Mouse (Mus musculus): ENCODE results near the gene Gclc. TPM values are rescaled to one million over a fixed set of nuclear protein-coding genes. Genes with fewer than 3 reads are reported as not detected.

Gclc gene
- total RNA-seq, 1 experiment, result 25.2 TPM

DNA sequence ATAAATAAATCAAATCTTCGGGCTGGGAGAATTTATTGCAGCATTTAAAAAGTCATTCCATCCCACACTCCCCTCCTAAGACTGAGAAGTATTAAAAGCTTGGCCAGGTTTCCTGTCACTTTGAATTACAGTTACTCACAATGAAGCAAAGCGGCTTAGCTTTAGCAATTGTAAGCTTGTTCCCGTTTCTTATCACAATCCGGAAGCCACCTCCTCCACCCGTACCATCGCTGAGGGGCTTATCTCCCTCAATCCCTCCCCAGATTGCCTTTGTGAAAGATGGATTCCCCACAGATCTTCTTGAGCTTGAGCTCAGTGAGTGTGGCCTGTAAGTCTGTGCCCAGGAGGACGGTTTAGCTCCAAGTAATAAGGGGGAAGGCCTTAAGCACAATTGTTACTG, 64.5 kb downstream of the Gclc start:
- Histone ChIP-seq H3K9ac (ENCODE audit: insufficient read depth, low read depth, low read length, poor library complexity, severe bottlenecking) (no peak overlapping the region), H3K27ac (ENCODE audit: insufficient read depth, low read depth, low read length, poor library complexity, severe bottlenecking) (no peak overlapping the region), H3K36me3 (ENCODE audit: control insufficient read depth, insufficient read depth, low read length, poor library complexity, severe bottlenecking) (no peaks in the 10 kb centered on the region), H3K4me1 (ENCODE audit: control insufficient read depth in 2 of 2, insufficient read depth in 2 of 2, low read length in 2 of 2, poor library complexity in 1 of 2) (peaks cover 2 to 6% of the 10 kb centered on the region in 2 experiments; a peak in 1 of 4 replicates), H3K4me3 (ENCODE audit: insufficient read depth in 1 of 2, low read depth in 1 of 2, low read length in 2 of 2, poor library complexity in 1 of 2, severe bottlenecking in 1 of 2) (no peak overlapping the region), H3K9me3 (ENCODE audit: control insufficient read depth, insufficient read depth, low read depth, low read length) (no peaks in the 10 kb centered on the region)
- in situ Hi-C loops (cut with MboI; ENCODE audit: low sequenced_read_pairs in 2 of 2, unreplicated experiment in 2 of 2), result no loop called here
- no peak for TF ChIP-seq ZC3H11A (IDR thresholded peaks at IDR 0.05; ENCODE audit: borderline replicate concordance, low read depth, low read length)
- TF ChIP-seq MAFK (IDR thresholded peaks at IDR 0.05; ENCODE audit: insufficient read depth, low read depth, low read length), result no peak
- no peak for TF ChIP-seq ZNF384 (IDR thresholded peaks at IDR 0.05; ENCODE audit: low read depth, low read length)
- TF ChIP-seq CHD2 (IDR thresholded peaks at IDR 0.05; ENCODE audit: low read depth, low read length), result no peak
- no peak for TF ChIP-seq HCFC1 (IDR thresholded peaks at IDR 0.05; ENCODE audit: borderline replicate concordance, insufficient read depth, low read length)
- DNase-seq (ENCODE audit: low read depth, low spot score), result no peak

DNA sequence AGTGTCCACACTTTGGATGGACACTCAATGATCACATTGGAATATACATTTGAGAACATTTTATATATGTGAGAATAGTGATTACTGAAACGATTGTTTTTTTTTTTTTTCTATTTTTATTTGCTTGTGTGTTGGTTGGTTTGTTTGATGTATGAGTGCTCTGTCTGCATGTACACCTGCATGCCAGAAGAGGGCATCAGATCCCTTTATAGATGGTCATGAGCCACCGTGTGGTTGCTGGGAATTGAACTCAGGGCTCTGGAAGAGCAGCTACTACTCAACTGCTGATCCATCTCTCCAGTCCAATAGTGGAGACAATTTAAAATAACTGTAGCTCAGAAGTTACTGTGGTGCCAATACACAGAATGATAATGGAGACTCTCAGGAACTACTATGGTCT, 65.0 kb downstream of the Gclc start:
- Histone ChIP-seq H3K4me3 (ENCODE audit: insufficient read depth in 1 of 2, low read depth in 1 of 2, low read length in 2 of 2, poor library complexity in 1 of 2, severe bottlenecking in 1 of 2) (no peak overlapping the region), H3K27ac (ENCODE audit: insufficient read depth, low read depth, low read length, poor library complexity, severe bottlenecking) (no peak overlapping the region), H3K9ac (ENCODE audit: insufficient read depth, low read depth, low read length, poor library complexity, severe bottlenecking) (no peak overlapping the region), H3K36me3 (ENCODE audit: control insufficient read depth, insufficient read depth, low read length, poor library complexity, severe bottlenecking) (no peaks in the 10 kb centered on the region), H3K4me1 (ENCODE audit: control insufficient read depth in 2 of 2, insufficient read depth in 2 of 2, low read length in 2 of 2, poor library complexity in 1 of 2) (peaks cover 2 to 6% of the 10 kb centered on the region in 2 experiments; a peak in 1 of 4 replicates), H3K9me3 (ENCODE audit: control insufficient read depth, insufficient read depth, low read depth, low read length) (no peaks in the 10 kb centered on the region)
- in situ Hi-C loops (cut with MboI; ENCODE audit: low sequenced_read_pairs in 2 of 2, unreplicated experiment in 2 of 2), result no loop called here
- 0 out of 2 replicates have a peak, but pooled peaks have one; percentile 45 for TF ChIP-seq ZC3H11A (IDR thresholded peaks at IDR 0.05; ENCODE audit: borderline replicate concordance, low read depth, low read length)
- no peak for TF ChIP-seq HCFC1 (IDR thresholded peaks at IDR 0.05; ENCODE audit: borderline replicate concordance, insufficient read depth, low read length)
- DNase-seq (ENCODE audit: low read depth, low spot score), result no peak

DNA sequence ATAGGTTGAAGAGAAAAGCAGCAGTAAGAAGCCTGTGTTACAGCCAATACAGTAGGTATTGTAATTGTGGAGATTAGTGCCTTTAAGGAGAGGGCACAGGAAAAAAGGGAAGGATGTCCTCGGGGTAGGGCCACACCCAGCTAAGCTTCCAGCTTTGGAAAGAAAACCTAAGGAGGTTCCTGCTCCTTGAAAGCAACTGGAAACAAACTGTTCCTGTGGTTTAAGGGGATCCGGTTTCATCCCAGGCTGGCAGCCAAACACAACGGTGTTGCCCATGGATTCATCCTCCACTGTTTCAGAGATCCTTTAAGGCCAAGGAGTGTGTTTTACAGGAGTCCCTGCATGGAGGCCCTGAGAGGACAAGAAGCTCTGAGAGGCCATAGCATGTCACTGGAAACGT, 66.5 kb downstream of the Gclc start:
- TF ChIP-seq CHD2 (IDR thresholded peaks at IDR 0.05; ENCODE audit: low read depth, low read length) (no peak), ZNF384 (IDR thresholded peaks at IDR 0.05; ENCODE audit: low read depth, low read length) (no peak), MAFK (IDR thresholded peaks at IDR 0.05; ENCODE audit: insufficient read depth, low read depth, low read length) (no peak), HCFC1 (IDR thresholded peaks at IDR 0.05; ENCODE audit: borderline replicate concordance, insufficient read depth, low read length) (no peak), ZC3H11A (IDR thresholded peaks at IDR 0.05; ENCODE audit: borderline replicate concordance, low read depth, low read length) (no peak)
- Histone ChIP-seq H3K4me1 (ENCODE audit: control insufficient read depth in 2 of 2, insufficient read depth in 2 of 2, low read length in 2 of 2, poor library complexity in 1 of 2) (peaks cover 2 to 8% of the 10 kb centered on the region in 2 experiments; a peak in 2 of 4 replicates), H3K36me3 (ENCODE audit: control insufficient read depth, insufficient read depth, low read length, poor library complexity, severe bottlenecking) (no peaks in the 10 kb centered on the region), H3K9ac (ENCODE audit: insufficient read depth, low read depth, low read length, poor library complexity, severe bottlenecking) (no peak overlapping the region), H3K4me3 (ENCODE audit: insufficient read depth in 1 of 2, low read depth in 1 of 2, low read length in 2 of 2, poor library complexity in 1 of 2, severe bottlenecking in 1 of 2) (no peak overlapping the region), H3K27ac (ENCODE audit: insufficient read depth, low read depth, low read length, poor library complexity, severe bottlenecking) (no peak overlapping the region), H3K9me3 (ENCODE audit: control insufficient read depth, insufficient read depth, low read depth, low read length) (no peaks in the 10 kb centered on the region)
- DNase-seq (ENCODE audit: low read depth, low spot score), result no peak
- in situ Hi-C loops (cut with MboI; ENCODE audit: low sequenced_read_pairs in 2 of 2, unreplicated experiment in 2 of 2), result no loop called here

DNA sequence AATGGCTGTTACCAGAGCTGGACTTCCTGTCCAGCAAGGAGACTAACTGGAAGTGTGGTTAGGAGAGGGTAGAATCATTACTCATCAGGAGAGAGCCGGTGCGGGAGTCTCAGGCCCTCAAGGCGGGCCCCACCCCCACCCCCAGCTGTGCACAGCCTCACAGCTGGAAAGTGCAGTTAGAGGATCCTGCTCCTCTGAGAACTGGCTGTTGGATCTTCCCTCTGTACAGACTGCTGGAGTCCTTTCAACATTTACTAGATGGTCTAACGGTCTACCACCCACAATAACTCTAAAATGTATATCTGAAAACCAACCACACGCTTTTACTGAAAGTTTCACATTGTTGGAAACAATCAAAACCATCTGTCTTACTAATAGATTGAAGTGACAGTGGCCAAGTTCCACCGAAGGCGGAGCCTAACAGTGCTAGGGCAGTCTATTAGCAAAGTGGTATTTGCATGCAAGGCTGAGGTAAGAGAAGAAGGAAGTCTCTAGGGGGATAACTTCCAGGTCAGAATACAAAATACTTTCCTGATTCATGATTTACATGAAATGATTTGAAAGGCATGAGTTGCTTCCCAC, 71.1 kb downstream of the Gclc start:
- TF ChIP-seq ZC3H11A (IDR thresholded peaks at IDR 0.05; ENCODE audit: borderline replicate concordance, low read depth, low read length) (no peak), ZNF384 (IDR thresholded peaks at IDR 0.05; ENCODE audit: low read depth, low read length) (no peak), HCFC1 (IDR thresholded peaks at IDR 0.05; ENCODE audit: borderline replicate concordance, insufficient read depth, low read length) (no peak)
- no peak overlapping the region for H3K4me3 ChIP-seq (ENCODE audit: insufficient read depth in 1 of 2, low read depth in 1 of 2, low read length in 2 of 2, poor library complexity in 1 of 2, severe bottlenecking in 1 of 2)
- peak; percentile 56 for DNase-seq (ENCODE audit: low read depth, low spot score)
- H3K27ac ChIP-seq (ENCODE audit: insufficient read depth, low read depth, low read length, poor library complexity, severe bottlenecking), result no peak overlapping the region
- H3K9ac ChIP-seq (ENCODE audit: insufficient read depth, low read depth, low read length, poor library complexity, severe bottlenecking), result no peak overlapping the region
- H3K9me3 ChIP-seq (ENCODE audit: control insufficient read depth, insufficient read depth, low read depth, low read length), result no peaks in the 10 kb centered on the region
- no peaks in the 10 kb centered on the region for H3K36me3 ChIP-seq (ENCODE audit: control insufficient read depth, insufficient read depth, low read length, poor library complexity, severe bottlenecking)
- in situ Hi-C loops (cut with MboI; ENCODE audit: low sequenced_read_pairs in 2 of 2, unreplicated experiment in 2 of 2), result no loop called here
- peaks cover 0 to 5% of the 10 kb centered on the region in 2 experiments; a peak in 2 of 4 replicates for H3K4me1 ChIP-seq (ENCODE audit: control insufficient read depth in 2 of 2, insufficient read depth in 2 of 2, low read length in 2 of 2, poor library complexity in 1 of 2)

DNA sequence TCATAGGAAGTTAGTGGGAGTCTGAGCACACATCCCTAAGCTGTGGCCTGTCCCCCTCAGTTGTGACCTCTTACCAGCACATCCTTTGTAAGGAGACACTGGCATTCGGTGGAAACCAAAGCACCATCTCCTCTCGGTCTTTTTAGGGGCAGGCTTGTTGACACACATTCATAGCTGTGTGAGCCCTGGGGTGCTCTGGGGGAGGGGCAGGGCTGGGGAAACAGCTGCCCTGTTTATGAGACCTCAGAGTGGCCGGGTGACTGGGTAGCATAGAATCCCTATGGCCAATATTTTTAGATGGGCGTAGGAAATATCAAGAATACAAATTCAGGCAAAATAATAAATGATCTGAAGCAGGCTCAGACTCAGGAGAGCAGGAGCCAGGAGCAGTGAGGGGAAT, 71.9 kb downstream of the Gclc start:
- in situ Hi-C loops (cut with MboI; ENCODE audit: low sequenced_read_pairs in 2 of 2, unreplicated experiment in 2 of 2), result no loop called here
- no peak for DNase-seq (ENCODE audit: low read depth, low spot score)
- no peaks in the 10 kb centered on the region for H3K36me3 ChIP-seq (ENCODE audit: control insufficient read depth, insufficient read depth, low read length, poor library complexity, severe bottlenecking)
- TF ChIP-seq HCFC1 (IDR thresholded peaks at IDR 0.05; ENCODE audit: borderline replicate concordance, insufficient read depth, low read length), result no peak
- TF ChIP-seq CHD2 (IDR thresholded peaks at IDR 0.05; ENCODE audit: low read depth, low read length), result no peak
- no peak for TF ChIP-seq ZNF384 (IDR thresholded peaks at IDR 0.05; ENCODE audit: low read depth, low read length)
- no peak for TF ChIP-seq ZC3H11A (IDR thresholded peaks at IDR 0.05; ENCODE audit: borderline replicate concordance, low read depth, low read length)
- no peak for TF ChIP-seq MAFK (IDR thresholded peaks at IDR 0.05; ENCODE audit: insufficient read depth, low read depth, low read length)
- no peak overlapping the region for H3K27ac ChIP-seq (ENCODE audit: insufficient read depth, low read depth, low read length, poor library complexity, severe bottlenecking)
- no peak overlapping the region for H3K9ac ChIP-seq (ENCODE audit: insufficient read depth, low read depth, low read length, poor library complexity, severe bottlenecking)
- H3K9me3 ChIP-seq (ENCODE audit: control insufficient read depth, insufficient read depth, low read depth, low read length), result no peaks in the 10 kb centered on the region
- no peak overlapping the region for H3K4me3 ChIP-seq (ENCODE audit: insufficient read depth in 1 of 2, low read depth in 1 of 2, low read length in 2 of 2, poor library complexity in 1 of 2, severe bottlenecking in 1 of 2)
- peaks cover 0 to 5% of the 10 kb centered on the region in 2 experiments; a peak in 2 of 4 replicates for H3K4me1 ChIP-seq (ENCODE audit: control insufficient read depth in 2 of 2, insufficient read depth in 2 of 2, low read length in 2 of 2, poor library complexity in 1 of 2)
